24 mouse cellular contexts compared by ENCODE assay signal in the genomic region with DNA sequence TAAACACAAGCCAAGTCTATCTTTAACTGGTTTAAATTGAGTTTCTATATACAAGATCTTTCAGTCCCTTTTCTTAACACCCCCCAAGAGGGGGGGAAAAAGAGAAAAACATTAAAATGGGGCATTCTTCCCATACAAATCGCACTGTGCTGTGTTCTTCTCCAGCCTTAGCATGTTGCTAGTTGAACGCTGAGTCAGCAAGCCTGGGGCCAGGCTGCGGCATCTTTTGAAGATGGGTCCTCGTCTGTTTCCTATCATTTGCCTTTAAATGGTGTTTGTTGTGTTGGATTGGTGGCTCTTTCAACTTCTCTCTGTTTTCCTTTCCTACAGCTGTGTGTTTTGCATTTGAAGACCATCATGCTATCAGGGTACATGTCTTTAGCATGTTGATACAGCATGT.
"Had no signal": no experiment of that assay in that cellular context is flagged by ENCODE, and none has a peak within 500 bp of the region (broad histone marks: within the 10 kb centered on the region; RNA-seq: fewer than 3 reads in every experiment).

No protein-coding gene starts in this region.

- H3K27ac ChIP-seq: embryonic facial prominence, embryonic 10.5 days; embryonic facial prominence, embryonic 12.5 days; embryonic facial prominence, embryonic 13.5 days; embryonic facial prominence, embryonic 15.5 days; forebrain, embryonic 10.5 days; forebrain, embryonic 12.5 days; forebrain, embryonic 13.5 days; forebrain, embryonic 15.5 days; gastrocnemius, adult 2 months; heart, embryonic 10.5 days had no signal

- H3K4me2 ChIP-seq: embryonic facial prominence, embryonic 12.5 days; embryonic facial prominence, embryonic 13.5 days; embryonic facial prominence, embryonic 15.5 days; forebrain, embryonic 12.5 days; forebrain, embryonic 13.5 days; forebrain, embryonic 15.5 days had no signal

- H3K9me3 ChIP-seq: embryonic facial prominence, embryonic 10.5 days; embryonic facial prominence, embryonic 12.5 days; embryonic facial prominence, embryonic 13.5 days; embryonic facial prominence, embryonic 15.5 days; forebrain, embryonic 10.5 days; forebrain, embryonic 12.5 days; forebrain, embryonic 13.5 days; forebrain, embryonic 15.5 days; heart, embryonic 10.5 days had no signal

- H3K9ac ChIP-seq: embryonic facial prominence, embryonic 12.5 days; embryonic facial prominence, embryonic 13.5 days; embryonic facial prominence, embryonic 15.5 days; forebrain, embryonic 12.5 days; forebrain, embryonic 13.5 days; forebrain, embryonic 15.5 days; forebrain, postnatal 0 days had no signal

- H3K36me3 ChIP-seq: forebrain, embryonic 15.5 days had no signal

- H3K4me1 ChIP-seq: embryonic facial prominence, embryonic 10.5 days; embryonic facial prominence, embryonic 12.5 days; embryonic facial prominence, embryonic 13.5 days; embryonic facial prominence, embryonic 15.5 days; forebrain, embryonic 10.5 days; forebrain, embryonic 12.5 days; forebrain, embryonic 13.5 days; forebrain, embryonic 15.5 days; heart, embryonic 10.5 days had no signal

- DNase-seq: cerebellum, adult 9-11 months; cerebellum, postnatal 10 days; cerebellum, postnatal 14 days; cerebellum, postnatal 25 days; cerebellum, postnatal 36 days; embryo, embryonic 11 days; forebrain, postnatal 0 days; gastrocnemius, adult 2 months; gastrocnemius, postnatal 10 days; gastrocnemius, postnatal 14 days; gastrocnemius, postnatal 25 days; gastrocnemius, postnatal 36 days; heart, adult 11 months; heart, adult 18-20 months had no signal

- H3K4me3 ChIP-seq: embryonic facial prominence, embryonic 10.5 days; embryonic facial prominence, embryonic 12.5 days; embryonic facial prominence, embryonic 13.5 days; embryonic facial prominence, embryonic 15.5 days; erythroblast, embryonic 14.5 days; forebrain, embryonic 10.5 days; forebrain, embryonic 12.5 days; forebrain, embryonic 13.5 days; forebrain, embryonic 15.5 days; gastrocnemius, adult 2 months; heart, embryonic 10.5 days had no signal

- H3K27me3 ChIP-seq: embryonic facial prominence, embryonic 12.5 days; embryonic facial prominence, embryonic 13.5 days; embryonic facial prominence, embryonic 15.5 days; forebrain, embryonic 12.5 days; forebrain, embryonic 13.5 days; forebrain, embryonic 15.5 days had no signal
